Mouse (Mus musculus): ENCODE data around the gene Tcf20. TPM values are rescaled to one million over a fixed set of nuclear protein-coding genes. Genes with fewer than 3 reads are reported as not detected.

Gene Tcf20
- total and polyA plus RNA-seq, 2 experiments from 2014 or later = 3.0 to 36.7 TPM

- Histone ChIP-seq H3K9me3 (replicated peaks; ENCODE audit: control insufficient read depth, low read length) (no peaks in the 10 kb centered on the region), H3K4me2 (ENCODE audit: low read depth, low read length) (no peak overlapping the region), H3K36me3 (replicated peaks; ENCODE audit: control insufficient read depth, insufficient read depth, low read length) (no peaks in the 10 kb centered on the region), H3K9ac (replicated peaks; ENCODE audit: low read depth, low read length) (no peak overlapping the region), H3K4me1 (ENCODE audit: control insufficient read depth, insufficient read depth) (no peaks in the 10 kb centered on the region), H3K27ac (ENCODE audit: low read depth) (no peak overlapping the region), H3K27me3 (ENCODE audit: control insufficient read depth, insufficient read depth, low read length) (0 out of 2 replicates have a peak, but pooled peaks cover 3% of the 10 kb centered on the region), H3K4me3 (ENCODE audit: low read depth, low read length) (no peak overlapping the region)
- WGBS = 62% methylated on average over 12 of the region's 12 CpGs
- TF ChIP-seq EP300 (IDR thresholded peaks at IDR 0.05; ENCODE audit: low read depth) (no peak), CTCF (IDR thresholded peaks at IDR 0.05; ENCODE audit: low read depth) (no peak)
- ATAC-seq (ENCODE audit: insufficient read depth, low read depth) = no peak
- DNase-seq (ENCODE audit: low spot score) = no peak
Measured at GRCm38 (mm10) chr15:83002665-83003548, 15.2 kb upstream of the Tcf20 start.

- WGBS = 72% methylated on average over 6 of the region's 6 CpGs
- Histone ChIP-seq H3K27ac (ENCODE audit: low read depth) (no peak overlapping the region), H3K27me3 (ENCODE audit: control insufficient read depth, insufficient read depth, low read length) (0 out of 2 replicates have a peak, but pooled peaks cover 3% of the 10 kb centered on the region), H3K9me3 (replicated peaks; ENCODE audit: control insufficient read depth, low read length) (no peaks in the 10 kb centered on the region), H3K4me1 (ENCODE audit: control insufficient read depth, insufficient read depth) (no peaks in the 10 kb centered on the region), H3K9ac (replicated peaks; ENCODE audit: low read depth, low read length) (no peak overlapping the region), H3K4me2 (ENCODE audit: low read depth, low read length) (no peak overlapping the region), H3K36me3 (replicated peaks; ENCODE audit: control insufficient read depth, insufficient read depth, low read length) (no peaks in the 10 kb centered on the region), H3K4me3 (ENCODE audit: low read depth, low read length) (no peak overlapping the region)
- TF ChIP-seq CTCF (IDR thresholded peaks at IDR 0.05; ENCODE audit: low read depth) = no peak
- TF ChIP-seq EP300 (IDR thresholded peaks at IDR 0.05; ENCODE audit: low read depth) = no peak
- DNase-seq (ENCODE audit: low spot score) (no peak), ATAC-seq (ENCODE audit: insufficient read depth, low read depth) (no peak)
Measured at GRCm38 (mm10) chr15:82998811-82999221, 11.1 kb upstream of the Tcf20 start.

DNA sequence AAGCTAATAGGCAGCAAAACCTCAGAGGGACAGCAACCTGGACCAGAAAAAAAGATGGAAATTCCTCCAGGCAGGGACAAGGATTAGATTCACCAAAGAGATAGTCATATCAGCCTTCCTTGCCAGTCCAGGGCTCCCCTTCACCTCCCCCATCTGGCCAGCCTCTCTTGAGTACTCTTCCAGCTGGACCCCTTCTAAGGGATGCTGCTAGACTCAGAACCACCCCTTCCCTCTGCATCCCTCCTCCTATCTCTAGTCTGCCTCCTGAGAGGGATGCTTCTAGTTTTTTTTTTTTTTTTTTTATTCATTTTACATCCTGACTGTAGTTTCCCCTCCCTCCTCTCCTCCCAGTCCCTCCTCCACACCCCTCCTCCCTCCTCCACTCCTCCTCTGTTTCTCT lies 8.8 kb upstream of the Tcf20 start:
- no peak overlapping the region for H3K9ac ChIP-seq (replicated peaks; ENCODE audit: low read depth, low read length)
- H3K9me3 ChIP-seq (replicated peaks; ENCODE audit: control insufficient read depth, low read length) = no peaks in the 10 kb centered on the region
- DNase-seq (ENCODE audit: low spot score) = no peak
- TF ChIP-seq EP300 (IDR thresholded peaks at IDR 0.05; ENCODE audit: low read depth) = no peak
- TF ChIP-seq CTCF (IDR thresholded peaks at IDR 0.05; ENCODE audit: low read depth) = no peak
- no peak overlapping the region for H3K4me3 ChIP-seq (ENCODE audit: low read depth, low read length)
- no peaks in the 10 kb centered on the region for H3K36me3 ChIP-seq (replicated peaks; ENCODE audit: control insufficient read depth, insufficient read depth, low read length)
- H3K27ac ChIP-seq (ENCODE audit: low read depth) = no peak overlapping the region
- ATAC-seq (ENCODE audit: insufficient read depth, low read depth) = no peak
- H3K27me3 ChIP-seq (ENCODE audit: control insufficient read depth, insufficient read depth, low read length) = 0 out of 2 replicates have a peak, but pooled peaks cover 3% of the 10 kb centered on the region
- H3K4me2 ChIP-seq (ENCODE audit: low read depth, low read length) = no peak overlapping the region
- no peaks in the 10 kb centered on the region for H3K4me1 ChIP-seq (ENCODE audit: control insufficient read depth, insufficient read depth)

- no peaks in the 10 kb centered on the region for H3K36me3 ChIP-seq (replicated peaks; ENCODE audit: control insufficient read depth, insufficient read depth, low read length)
- no peak overlapping the region for H3K27ac ChIP-seq (ENCODE audit: low read depth)
- H3K27me3 ChIP-seq (ENCODE audit: control insufficient read depth, insufficient read depth, low read length) = no peaks in the 10 kb centered on the region
- no peak overlapping the region for H3K4me3 ChIP-seq (ENCODE audit: low read depth, low read length)
- TF ChIP-seq EP300 (IDR thresholded peaks at IDR 0.05; ENCODE audit: low read depth) = no peak
- TF ChIP-seq CTCF (IDR thresholded peaks at IDR 0.05; ENCODE audit: low read depth) = no peak
- ATAC-seq (ENCODE audit: insufficient read depth, low read depth) (no peak), DNase-seq (ENCODE audit: low spot score) (no peak)
- 63% methylated on average over 7 of the region's 7 CpGs for WGBS
- no peak overlapping the region for H3K4me2 ChIP-seq (ENCODE audit: low read depth, low read length)
- H3K9ac ChIP-seq (replicated peaks; ENCODE audit: low read depth, low read length) = no peak overlapping the region
- no peaks in the 10 kb centered on the region for H3K9me3 ChIP-seq (replicated peaks; ENCODE audit: control insufficient read depth, low read length)
- no peaks in the 10 kb centered on the region for H3K4me1 ChIP-seq (ENCODE audit: control insufficient read depth, insufficient read depth)
Measured at GRCm38 (mm10) chr15:82995239-82995638, 7.6 kb upstream of the Tcf20 start.

- DNase-seq (ENCODE audit: low spot score) (no peak), ATAC-seq (ENCODE audit: insufficient read depth, low read depth) (no peak)
- H3K4me3 ChIP-seq (ENCODE audit: low read depth, low read length) = no peak overlapping the region
- H3K9me3 ChIP-seq (replicated peaks; ENCODE audit: control insufficient read depth, low read length) = no peaks in the 10 kb centered on the region
- no peak overlapping the region for H3K27ac ChIP-seq (ENCODE audit: low read depth)
- H3K36me3 ChIP-seq (replicated peaks; ENCODE audit: control insufficient read depth, insufficient read depth, low read length) = no peaks in the 10 kb centered on the region
- H3K4me1 ChIP-seq (ENCODE audit: control insufficient read depth, insufficient read depth) = peaks cover 8% of the 10 kb centered on the region; the same call in 1 of the 2 replicates
- H3K9ac ChIP-seq (replicated peaks; ENCODE audit: low read depth, low read length) = no peak overlapping the region
- H3K27me3 ChIP-seq (ENCODE audit: control insufficient read depth, insufficient read depth, low read length) = 0 out of 2 replicates have a peak, but pooled peaks cover 4% of the 10 kb centered on the region
- 77% methylated on average over 9 of the region's 9 CpGs for WGBS
- no peak overlapping the region for H3K4me2 ChIP-seq (ENCODE audit: low read depth, low read length)
- TF ChIP-seq CTCF (IDR thresholded peaks at IDR 0.05; ENCODE audit: low read depth) (no peak), EP300 (IDR thresholded peaks at IDR 0.05; ENCODE audit: low read depth) (no peak)
Measured at GRCm38 (mm10) chr15:82992911-82993310, 5.2 kb upstream of the Tcf20 start.
